ENCODE assay signal across 13 mouse cellular contexts in the genomic region with DNA sequence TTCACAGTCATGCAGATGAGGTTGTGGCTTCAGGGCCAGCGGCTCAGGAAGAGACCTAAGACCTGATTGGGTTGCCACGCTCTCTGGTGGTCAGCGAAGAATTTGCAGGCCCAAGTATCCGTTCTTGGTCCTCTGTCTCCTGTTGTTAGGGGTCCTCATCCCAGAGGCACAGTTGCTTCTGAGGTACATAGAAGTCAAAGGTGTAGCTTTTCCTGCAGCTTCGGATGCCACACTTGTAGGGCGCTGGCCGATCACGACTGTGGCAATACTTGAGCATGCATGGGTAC. TPM values are rescaled to one million over a fixed set of nuclear protein-coding genes. Genes with fewer than 3 reads are reported as not detected.
DNase-seq lines count a peak whose midpoint lies in the region; ATAC-seq and TF ChIP-seq lines count a peak whose summit lies in the region.
"Had no signal": no experiment of that assay in that cellular context is flagged by ENCODE, and none has a peak within 500 bp of the region (broad histone marks: within the 10 kb centered on the region; RNA-seq: fewer than 3 reads in every experiment).

No protein-coding gene starts in this region.

- no peak for TF ChIP-seq EP300 in stomach, postnatal 0 days (optimal IDR thresholded peaks at IDR 0.05)

- H3K4me1 ChIP-seq in forebrain, embryonic 11.5 days (replicated peaks; ENCODE audit: control insufficient read depth, insufficient read depth, low read length): 0 out of 2 replicates have a peak, but pooled peaks cover 3% of the 10 kb centered on the region
- no peaks in the 10 kb centered on the region for H3K4me1 ChIP-seq in forebrain, embryonic 15.5 days
- peaks cover 20% of the 10 kb centered on the region for H3K4me1 ChIP-seq in midbrain, embryonic 10.5 days
- H3K4me1 ChIP-seq in midbrain, embryonic 16.5 days (ENCODE audit: control insufficient read depth, insufficient read depth, low read length): no peaks in the 10 kb centered on the region
- no peaks in the 10 kb centered on the region for H3K4me1 ChIP-seq in forebrain, postnatal 0 days (ENCODE audit: insufficient read depth)
- 0 out of 2 replicates have a peak, but pooled peaks cover 3% of the 10 kb centered on the region for H3K4me1 ChIP-seq in stomach, postnatal 0 days (replicated peaks; ENCODE audit: control insufficient read depth, insufficient read depth)

- H3K27ac ChIP-seq in forebrain, embryonic 11.5 days (ENCODE audit: low read depth, low read length): no peak overlapping the region
- no peak overlapping the region for H3K27ac ChIP-seq in forebrain, embryonic 15.5 days (replicated peaks)
- peak overlapping the region; percentile 74 for H3K27ac ChIP-seq in midbrain, embryonic 10.5 days (replicated peaks)
- no peak overlapping the region for H3K27ac ChIP-seq in midbrain, embryonic 16.5 days (ENCODE audit: low read length)
- no peak overlapping the region for H3K27ac ChIP-seq in forebrain, postnatal 0 days (ENCODE audit: low read depth, low read length)
- 0 out of 2 replicates have a peak overlapping the region, but pooled peaks have one; percentile 49 for H3K27ac ChIP-seq in stomach, postnatal 0 days (replicated peaks)
- H3K27ac ChIP-seq: heart, adult 2 months; kidney, embryonic 15.5 days; midbrain, embryonic 12.5 days had no signal

- H3K27me3 ChIP-seq in forebrain, embryonic 11.5 days (ENCODE audit: control insufficient read depth, insufficient read depth, low read length): no peaks in the 10 kb centered on the region
- H3K27me3 ChIP-seq in forebrain, embryonic 15.5 days: no peaks in the 10 kb centered on the region
- H3K27me3 ChIP-seq in midbrain, embryonic 10.5 days (ENCODE audit: low read depth, poor library complexity, severe bottlenecking): no peaks in the 10 kb centered on the region
- no peaks in the 10 kb centered on the region for H3K27me3 ChIP-seq in midbrain, embryonic 16.5 days (ENCODE audit: control insufficient read depth, insufficient read depth, low read depth, low read length)
- H3K27me3 ChIP-seq in forebrain, postnatal 0 days (ENCODE audit: insufficient read depth, low read length): no peaks in the 10 kb centered on the region
- no peaks in the 10 kb centered on the region for H3K27me3 ChIP-seq in stomach, postnatal 0 days (ENCODE audit: control insufficient read depth, insufficient read depth, low read length)
- H3K27me3 ChIP-seq: kidney, embryonic 15.5 days had no signal

- TF ChIP-seq CTCF in forebrain, postnatal 0 days (IDR thresholded peaks at IDR 0.05; ENCODE audit: low read depth): 0 out of 2 replicates have a peak, but pooled peaks have one; percentile 7
- peak; percentile 57 for TF ChIP-seq CTCF in stomach, postnatal 0 days (IDR thresholded peaks at IDR 0.05; ENCODE audit: low read depth)

- H3K9me3 ChIP-seq in forebrain, embryonic 11.5 days (ENCODE audit: control insufficient read depth, low read length): no peaks in the 10 kb centered on the region
- no peaks in the 10 kb centered on the region for H3K9me3 ChIP-seq in forebrain, embryonic 15.5 days
- no peaks in the 10 kb centered on the region for H3K9me3 ChIP-seq in midbrain, embryonic 10.5 days (replicated peaks)
- H3K9me3 ChIP-seq in midbrain, embryonic 16.5 days (replicated peaks; ENCODE audit: control insufficient read depth, low read length, poor library complexity, severe bottlenecking): no peaks in the 10 kb centered on the region
- no peaks in the 10 kb centered on the region for H3K9me3 ChIP-seq in forebrain, postnatal 0 days (ENCODE audit: low read length)
- no peaks in the 10 kb centered on the region for H3K9me3 ChIP-seq in stomach, postnatal 0 days (ENCODE audit: control insufficient read depth, low read length)
- H3K9me3 ChIP-seq: kidney, embryonic 15.5 days; midbrain, embryonic 12.5 days had no signal

- no peak for ATAC-seq in forebrain, embryonic 11.5 days (replicated peaks; ENCODE audit: low FRiP score)
- ATAC-seq in forebrain, embryonic 15.5 days (replicated peaks): no peak
- ATAC-seq in midbrain, embryonic 16.5 days: no peak
- no peak for ATAC-seq in forebrain, postnatal 0 days
- no peak for ATAC-seq in stomach, postnatal 0 days (ENCODE audit: low FRiP score, low TSS enrichment)

- WGBS in forebrain, embryonic 11.5 days: 32% methylated on average over 8 of the region's 8 CpGs
- 41% methylated on average over 8 of the region's 8 CpGs for WGBS in forebrain, embryonic 15.5 days
- WGBS in midbrain, embryonic 10.5 days: 42% methylated on average over 8 of the region's 8 CpGs
- 36% methylated on average over 8 of the region's 8 CpGs for WGBS in midbrain, embryonic 16.5 days
- 47% methylated on average over 8 of the region's 8 CpGs for WGBS in forebrain, postnatal 0 days
- 68% methylated on average over 8 of the region's 8 CpGs for WGBS in stomach, postnatal 0 days

- H3K4me2 ChIP-seq in forebrain, embryonic 11.5 days (ENCODE audit: low read depth, low read length, severe bottlenecking): no peak overlapping the region
- H3K4me2 ChIP-seq in forebrain, embryonic 15.5 days (replicated peaks): no peak overlapping the region
- no peak overlapping the region for H3K4me2 ChIP-seq in midbrain, embryonic 16.5 days (ENCODE audit: low read length)
- H3K4me2 ChIP-seq in forebrain, postnatal 0 days (ENCODE audit: low read depth): no peak overlapping the region
- H3K4me2 ChIP-seq in stomach, postnatal 0 days (replicated peaks; ENCODE audit: low read depth): no peak overlapping the region
- H3K4me2 ChIP-seq: kidney, embryonic 15.5 days; midbrain, embryonic 12.5 days had no signal

- no peak overlapping the region for H3K9ac ChIP-seq in forebrain, embryonic 11.5 days (ENCODE audit: low read length)
- no peak overlapping the region for H3K9ac ChIP-seq in forebrain, embryonic 15.5 days (replicated peaks)
- H3K9ac ChIP-seq in midbrain, embryonic 16.5 days (ENCODE audit: low read depth, low read length): no peak overlapping the region
- H3K9ac ChIP-seq in forebrain, postnatal 0 days: no peak overlapping the region
- H3K9ac ChIP-seq in stomach, postnatal 0 days (ENCODE audit: low read length): no peak overlapping the region
- H3K9ac ChIP-seq: kidney, embryonic 15.5 days; midbrain, embryonic 12.5 days had no signal

- no peak overlapping the region for H3K4me3 ChIP-seq in forebrain, embryonic 11.5 days (ENCODE audit: low read depth, low read length)
- no peak overlapping the region for H3K4me3 ChIP-seq in forebrain, embryonic 15.5 days
- no peak overlapping the region for H3K4me3 ChIP-seq in midbrain, embryonic 10.5 days
- H3K4me3 ChIP-seq in midbrain, embryonic 16.5 days (ENCODE audit: low read depth, low read length): no peak overlapping the region
- H3K4me3 ChIP-seq in forebrain, postnatal 0 days (ENCODE audit: low read depth, low read length): no peak overlapping the region
- H3K4me3 ChIP-seq in stomach, postnatal 0 days (ENCODE audit: low read depth, low read length): no peak overlapping the region
- H3K4me3 ChIP-seq: heart, adult 2 months; kidney, embryonic 15.5 days; midbrain, embryonic 12.5 days had no signal

- peak; percentile 74 for DNase-seq in forebrain, embryonic 11.5 days (ENCODE audit: low spot score)
- peak; percentile 51 for DNase-seq in midbrain, embryonic 10.5 days (ENCODE audit: low spot score)
- no peak for DNase-seq in forebrain, postnatal 0 days
- DNase-seq in stomach, postnatal 0 days (ENCODE audit: low spot score): no peak
- no peak for DNase-seq in cerebellum, adult 8-10 months
- DNase-seq in kidney, adult 18-20 months: no peak

- H3K36me3 ChIP-seq in forebrain, embryonic 11.5 days (ENCODE audit: control insufficient read depth, insufficient read depth, low read length): no peaks in the 10 kb centered on the region
- H3K36me3 ChIP-seq in forebrain, embryonic 15.5 days: no peaks in the 10 kb centered on the region
- no peaks in the 10 kb centered on the region for H3K36me3 ChIP-seq in midbrain, embryonic 10.5 days
- no peaks in the 10 kb centered on the region for H3K36me3 ChIP-seq in midbrain, embryonic 16.5 days (ENCODE audit: control insufficient read depth, insufficient read depth, low read length)
- H3K36me3 ChIP-seq in forebrain, postnatal 0 days (ENCODE audit: insufficient read depth): no peaks in the 10 kb centered on the region
- H3K36me3 ChIP-seq in stomach, postnatal 0 days (ENCODE audit: control insufficient read depth, insufficient read depth, low read length): peaks cover 4% of the 10 kb centered on the region
- H3K36me3 ChIP-seq: midbrain, embryonic 12.5 days had no signal

RNA-seq across cellular contexts. Expression of a gene that starts 12.2 kb away (rescaled TPM):
- polyA plus RNA-seq in forebrain, embryonic 11.5 days (2014; fragmentation: Nextera tagmentation; extraction: Ambion mirVana): not detected in 2 replicates
- polyA plus RNA-seq in forebrain, embryonic 15.5 days (2015; fragmentation: Nextera tagmentation; extraction: Ambion mirVana): not detected in 2 replicates
- polyA plus RNA-seq in midbrain, embryonic 10.5 days (2016; fragmentation: Nextera tagmentation; extraction: Ambion mirVana): not detected in 2 replicates
- polyA plus RNA-seq in midbrain, embryonic 16.5 days (2015; fragmentation: Nextera tagmentation; extraction: Ambion mirVana): 0.07 TPM in 1 of 2 replicates, not detected in the other
- not detected in 2 replicates for total RNA-seq in forebrain, postnatal 0 days (2014; rRNA removed)
- 0.05 TPM in 1 of 2 replicates, not detected in the other for polyA plus RNA-seq in forebrain, postnatal 0 days (2015; fragmentation: Nextera tagmentation; extraction: Ambion mirVana)
- polyA plus RNA-seq in stomach, postnatal 0 days (2015; fragmentation: Nextera tagmentation; extraction: Ambion mirVana): 1.7 and 2.5 TPM in 2 replicates
- total RNA-seq: heart, adult 2 months; left cerebral cortex, postnatal 14 days had no signal
- polyA plus RNA-seq: activated CD4-positive, CD25-positive, alpha-beta regulatory T cell, adult 4 months; kidney, embryonic 15.5 days; midbrain, embryonic 12.5 days had no signal

RNA-seq across cellular contexts. Expression of a gene that starts 17.3 kb away (rescaled TPM):
- polyA plus RNA-seq in forebrain, embryonic 11.5 days (2014; fragmentation: Nextera tagmentation; extraction: Ambion mirVana): 38.9 and 46.7 TPM in 2 replicates
- 6.6 and 6.9 TPM in 2 replicates for polyA plus RNA-seq in forebrain, embryonic 15.5 days (2015; fragmentation: Nextera tagmentation; extraction: Ambion mirVana)
- polyA plus RNA-seq in midbrain, embryonic 10.5 days (2016; fragmentation: Nextera tagmentation; extraction: Ambion mirVana): 32.0 and 36.5 TPM in 2 replicates
- 3.2 and 5.8 TPM in 2 replicates for polyA plus RNA-seq in midbrain, embryonic 16.5 days (2015; fragmentation: Nextera tagmentation; extraction: Ambion mirVana)
- total RNA-seq in forebrain, postnatal 0 days (2014; rRNA removed): 5.0 and 14.3 TPM in 2 replicates
- polyA plus RNA-seq in forebrain, postnatal 0 days (2015; fragmentation: Nextera tagmentation; extraction: Ambion mirVana): 7.8 and 7.9 TPM in 2 replicates
- 30.9 and 31.9 TPM in 2 replicates for polyA plus RNA-seq in stomach, postnatal 0 days (2015; fragmentation: Nextera tagmentation; extraction: Ambion mirVana)

Comparison
In these comparisons a context has a peak if more than half of its experiments do, and no peak if none do; other contexts are left out.
1. DNase-seq: peak in forebrain, embryonic 11.5 days (single experiment) and midbrain, embryonic 10.5 days (single experiment); none in forebrain, postnatal 0 days (single experiment), stomach, postnatal 0 days (single experiment), cerebellum, adult 8-10 months (single experiment) and kidney, adult 18-20 months (single experiment).
2. H3K27ac ChIP-seq: peak in midbrain, embryonic 10.5 days (single experiment) and stomach, postnatal 0 days (single experiment); none in forebrain, embryonic 11.5 days (single experiment), forebrain, embryonic 15.5 days (single experiment), midbrain, embryonic 16.5 days (single experiment) and forebrain, postnatal 0 days (single experiment).